Mouse (Mus musculus) lung, postnatal 0 days (tissue): ENCODE results near the gene Fbxo33.

Source experiments
- CTCF ChIP-seq: IDR thresholded peaks from 2 replicates; pipeline ENCODE4 v1.5.1; 2016; ENCODE audit warnings: antibody characterized with exemption, mild to moderate bottlenecking
- EP300 ChIP-seq: IDR thresholded peaks from 2 replicates; pipeline ENCODE4 v1.6.1; 2016; ENCODE audit warnings: antibody characterized with exemption, mild to moderate bottlenecking, control low read depth

DNA sequence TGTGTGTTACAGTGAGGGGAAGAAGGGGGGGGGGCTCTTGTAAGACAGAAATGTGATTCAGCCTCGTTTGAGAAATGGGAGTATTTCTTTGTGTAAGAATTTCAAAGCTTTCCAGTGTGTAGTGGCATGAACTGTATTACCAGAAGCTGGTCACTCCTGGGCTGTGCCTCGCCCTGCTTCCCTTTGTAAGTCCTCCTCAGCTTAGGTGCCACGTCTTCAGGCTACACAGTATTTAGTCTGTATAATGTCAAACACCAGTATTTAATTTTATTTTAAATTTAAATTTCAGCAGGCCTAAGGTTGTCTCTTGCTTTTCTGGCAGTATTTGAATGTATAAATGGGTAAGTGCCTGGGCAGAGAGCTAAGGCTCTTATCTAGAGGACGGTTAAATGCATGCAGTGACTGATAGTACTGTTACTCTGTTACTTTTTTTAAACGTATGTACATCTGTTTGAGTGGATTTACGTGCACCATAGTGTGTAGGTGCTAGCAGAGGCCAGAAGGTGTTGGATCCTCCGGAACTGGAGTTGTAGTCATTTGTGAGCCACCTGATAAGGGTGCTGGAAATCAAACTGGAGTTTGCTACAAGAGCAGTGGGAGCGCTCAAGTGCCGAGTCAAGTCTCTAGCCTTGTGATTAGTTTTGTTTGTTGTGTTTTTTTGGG lies 25.1 kb downstream of the Fbxo33 start:
- TF ChIP-seq CTCF (no peak), EP300 (no peak)
